Mouse (Mus musculus): ENCODE measurements around the gene Esp38. TPM values are rescaled to one million over a fixed set of nuclear protein-coding genes. Genes with fewer than 3 reads are reported as not detected.
"Not testable (repeated sequence)": the region's sequence is repeated elsewhere in the genome, so short reads cannot be mapped to it uniquely, and the experiment has no call there.

The Esp38 gene
- not detected for total RNA-seq (2021)
- long read RNA-seq = 0 reads

- no peak for DNase-seq (ENCODE audit: low spot score in 2 of 2)
Observed at GRCm38 (mm10) chr17:39950220-39950619, at the start of gene Esp38. Gene Esp38 (plus strand): TSS chr17:39950520.

GRCm38 (mm10) chr17:39902928-39903545, 47.3 kb upstream of the Esp38 start:
- DNase-seq (ENCODE audit: low spot score in 2 of 2) = not testable (repeated sequence)

Other genes starting within 250 kb of the Esp38 start
- gene AC192777.2, start 144.9 kb downstream of the Esp38 start, total RNA-seq (2021) = not detected